Mouse (Mus musculus) ovary, adult 18-20 months (tissue): Measurements from ENCODE around the gene Col9a3.

ENCODE experiments used
- DNase-seq: peaks from one replicate; pipeline ENCODE4 v3.0.0; 2022; ENCODE audit warnings: low spot score, mixed read lengths

Gene Col9a3

DNA sequence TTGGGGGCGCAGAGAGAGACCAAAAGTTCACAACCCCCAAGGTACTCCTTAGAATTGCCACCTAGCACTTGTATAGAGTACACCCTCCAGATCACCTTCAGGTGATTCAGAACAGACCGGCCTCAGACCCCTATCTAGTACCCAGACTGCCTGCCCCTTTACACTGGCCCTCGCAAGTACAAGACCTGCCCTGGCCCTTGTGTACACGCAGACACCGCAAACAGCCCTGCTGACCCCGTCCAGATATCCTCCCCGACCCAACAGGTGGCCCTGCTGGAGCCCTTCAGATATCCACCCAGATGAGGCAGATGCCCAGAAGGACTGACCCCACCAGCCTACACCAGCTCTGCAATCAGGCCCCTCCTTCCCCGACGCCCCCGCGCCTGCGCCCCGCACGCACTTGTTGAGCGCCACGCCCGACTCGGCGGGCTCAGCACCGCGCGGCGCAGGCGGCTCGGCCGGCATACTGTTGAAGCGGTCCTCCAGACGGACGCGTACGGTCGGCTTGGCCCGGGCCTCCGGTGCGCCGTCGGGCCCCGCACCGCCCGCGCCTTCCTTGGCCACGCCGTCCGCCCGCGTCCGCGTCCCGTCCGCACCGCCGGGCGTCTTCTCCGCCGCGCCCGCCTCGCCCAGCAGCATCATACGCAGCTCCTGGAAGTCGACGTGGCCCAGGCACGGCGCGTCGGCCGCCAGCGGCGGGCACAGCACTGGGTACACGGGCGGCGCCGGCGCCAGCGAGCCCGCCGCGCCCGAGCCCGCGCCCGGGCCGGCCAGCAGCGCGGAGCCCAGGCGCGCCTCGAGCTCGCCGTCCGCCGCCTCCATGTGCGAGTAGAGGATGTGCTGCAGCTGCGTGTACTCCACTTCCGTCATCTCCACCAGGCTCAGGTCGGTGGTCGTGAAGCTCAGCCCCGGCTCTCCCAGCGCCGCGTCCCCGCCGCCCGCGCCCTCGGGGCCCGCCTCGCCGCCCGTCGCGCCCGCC is 44.3 kb downstream of the Col9a3 start:
- no peak for DNase-seq

GRCm38 (mm10) chr2:180642555-180643260 is 45.1 kb downstream of the Col9a3 start, which contains the start of gene Tcfl5:
Tcfl5 (minus strand) TSS chr2:180642708.
- no peak for DNase-seq

DNA sequence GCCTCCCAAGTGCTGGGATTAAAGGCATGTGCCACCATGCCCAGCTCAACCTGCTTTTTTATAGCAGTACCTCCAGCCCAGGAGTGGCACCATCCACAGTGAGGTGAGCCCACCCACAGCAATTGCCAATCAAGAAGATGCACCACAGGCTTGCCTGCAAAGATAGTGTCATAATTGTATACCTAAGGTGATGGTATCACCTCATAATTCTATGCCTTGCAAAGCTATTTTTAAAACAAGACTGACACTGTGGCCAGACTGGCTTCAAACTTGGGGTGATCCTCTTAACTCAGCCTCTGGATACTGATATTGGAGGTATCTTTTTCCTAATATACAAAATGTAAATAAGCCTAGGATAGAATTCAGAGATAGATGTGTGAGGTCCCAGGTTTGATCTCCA is 46.0 kb downstream of the Col9a3 start:
- no peak for DNase-seq

DNA sequence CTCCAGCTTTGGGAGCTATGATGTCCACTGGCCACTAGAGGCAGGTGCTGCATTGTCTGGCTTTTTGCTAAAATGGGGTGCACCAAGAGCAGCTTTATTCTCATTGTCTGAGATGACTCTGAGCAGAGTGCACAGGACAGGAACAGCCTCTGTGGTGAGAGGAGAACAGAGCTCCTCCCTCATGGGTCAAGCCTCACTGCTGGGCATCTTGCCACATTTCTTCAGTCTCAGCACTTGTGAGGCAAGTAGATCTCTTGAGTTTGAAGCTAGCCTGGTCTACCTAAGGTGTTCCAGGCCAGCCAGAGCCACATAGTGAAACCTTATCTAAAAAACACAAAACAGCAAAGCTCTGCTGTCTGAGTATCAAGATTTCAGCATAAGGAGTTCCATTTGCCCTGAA is 49.3 kb downstream of the Col9a3 start:
- DNase-seq: no peak

- DNase-seq: no peak
Observed at GRCm38 (mm10) chr2:180654666-180655065, 57.1 kb downstream of the Col9a3 start.

DNA sequence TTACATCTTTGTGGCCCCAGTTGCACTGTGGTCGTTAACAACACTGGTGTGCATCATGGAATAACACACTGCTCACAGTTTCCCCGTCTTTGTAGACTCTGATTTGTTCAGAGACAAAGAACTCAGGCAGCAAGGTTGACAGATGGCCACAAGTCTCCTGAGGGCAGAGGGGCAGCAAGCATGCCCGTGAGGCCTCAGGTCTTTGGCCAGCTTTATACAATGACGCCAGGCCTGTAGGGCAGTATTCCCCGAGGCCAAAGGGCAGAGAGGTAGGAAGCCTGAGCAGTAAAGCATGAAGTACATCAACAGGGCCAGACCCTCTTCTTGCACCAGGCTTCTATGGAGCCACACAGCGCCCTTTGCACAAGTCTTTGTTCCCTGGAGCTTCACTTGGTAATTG is 57.6 kb downstream of the Col9a3 start:
- DNase-seq: no peak

GRCm38 (mm10) chr2:180657394-180658013 is 59.9 kb downstream of the Col9a3 start:
- DNase-seq: no peak

- DNase-seq: no peak
Observed at GRCm38 (mm10) chr2:180658381-180658780, 60.8 kb downstream of the Col9a3 start.

DNA sequence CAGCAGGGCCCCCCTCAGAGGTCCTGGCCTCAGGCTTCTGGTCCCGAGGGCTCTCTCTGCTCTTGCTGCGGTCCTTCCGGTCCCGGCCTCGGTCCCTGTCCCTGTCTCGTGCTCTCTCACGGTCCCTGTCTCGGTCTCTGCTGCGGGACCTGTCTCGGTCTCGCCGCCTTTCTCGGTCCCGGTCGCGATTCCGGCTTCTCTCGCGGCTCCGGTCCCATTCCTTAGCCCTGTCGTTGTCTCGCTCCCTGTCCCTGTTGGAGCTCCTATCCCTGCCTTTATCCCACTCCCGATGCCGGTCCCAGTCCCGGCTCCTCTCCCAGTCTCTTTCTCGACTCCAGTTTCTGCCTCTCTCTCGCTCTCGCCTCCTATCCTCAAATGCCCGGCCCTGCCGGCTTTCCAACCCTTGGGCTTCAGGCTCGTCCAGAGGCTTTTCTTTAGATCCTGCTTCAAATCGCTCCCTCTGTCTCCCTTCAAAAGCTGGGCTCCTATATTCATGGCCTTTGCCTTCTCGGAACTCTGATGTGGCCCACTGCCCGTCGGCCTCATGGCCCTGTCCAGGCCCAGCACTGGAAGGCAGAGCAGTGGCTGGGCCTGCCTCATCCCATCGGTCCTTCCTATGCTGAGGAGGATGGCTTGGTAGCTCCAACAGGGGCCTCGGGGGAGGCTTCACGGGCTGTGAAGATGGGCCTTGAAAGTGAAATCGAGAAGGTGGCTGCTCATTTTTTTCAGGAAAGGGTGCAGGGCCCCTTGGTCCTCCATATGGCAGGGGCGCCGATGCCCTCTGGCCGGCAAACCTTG is 62.0 kb downstream of the Col9a3 start:
- DNase-seq: no peak

GRCm38 (mm10) chr2:180660521-180660920 is 62.9 kb downstream of the Col9a3 start:
- DNase-seq: no peak

DNA sequence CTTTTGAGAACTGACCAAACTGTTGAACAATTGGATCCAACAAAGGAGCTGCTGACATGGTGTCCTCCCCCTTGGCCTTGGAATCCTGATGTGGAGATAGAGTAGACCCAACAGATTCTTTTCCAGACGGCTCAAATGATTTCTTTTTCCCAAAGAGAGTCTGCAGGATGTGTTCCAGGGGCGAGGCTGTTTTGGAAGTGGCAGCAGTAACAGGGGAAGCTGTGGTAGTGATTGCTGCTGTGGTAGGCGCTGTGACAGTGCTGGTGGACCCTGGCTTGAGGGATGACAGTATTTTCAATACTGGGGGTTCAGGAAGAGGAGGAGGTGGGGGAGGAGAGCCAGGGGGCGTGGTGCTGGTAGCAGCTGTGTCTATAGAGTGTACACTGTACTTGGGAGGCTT is 64.4 kb downstream of the Col9a3 start:
- no peak for DNase-seq
